Mouse (Mus musculus) ES-E14 (cell line): Measurements from ENCODE around the gene Cpt1a.

Experiments used
- HCFC1 ChIP-seq: IDR thresholded peaks from 2 replicates; pipeline ENCODE4 v1.6.1; 2012; ENCODE audit warnings: low read length, inconsistent platforms, borderline replicate concordance; ENCODE audit not compliant: insufficient read depth
- ZC3H11A ChIP-seq: IDR thresholded peaks from 2 replicates; pipeline ENCODE4 v1.6.1; 2012; ENCODE audit warnings: low read depth, mild to moderate bottlenecking, inconsistent platforms, low read length, borderline replicate concordance
- ZNF384 ChIP-seq: IDR thresholded peaks from 2 replicates; pipeline ENCODE4 v1.6.1; 2012; ENCODE audit warnings: low read depth, low read length, inconsistent platforms

DNA sequence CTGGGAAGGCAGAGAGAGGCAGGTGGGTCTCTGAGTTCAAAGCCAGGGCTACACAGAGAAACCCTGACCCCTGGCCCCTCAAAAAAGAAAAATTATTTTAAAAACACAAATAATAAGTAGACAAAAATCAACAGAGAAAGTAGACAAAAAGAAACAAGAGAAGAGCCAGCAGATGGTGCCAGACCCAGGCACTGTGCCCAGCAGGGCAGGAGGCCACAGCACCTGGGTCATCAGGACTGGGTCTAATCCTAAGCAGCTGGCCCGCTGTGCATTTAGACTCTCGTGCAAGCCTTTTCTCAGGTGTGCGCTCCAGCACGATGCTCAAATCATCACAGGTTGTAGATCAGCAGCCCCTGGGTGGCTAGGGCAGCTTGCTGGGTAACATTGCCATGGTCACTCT, 41.4 kb downstream of the Cpt1a start:
- no peak for TF ChIP-seq ZC3H11A
- no peak for TF ChIP-seq HCFC1
- TF ChIP-seq ZNF384: no peak
